Mouse (Mus musculus) midbrain, embryonic 14.5 days (tissue): Measurements from ENCODE around the gene Lig1. TPM values are rescaled to one million over a fixed set of nuclear protein-coding genes. Genes with fewer than 3 reads are reported as not detected.

ENCODE experiments used
- ATAC-seq: fragments of 200-750 bp; cut with Nextera tagmentation; 2 replicates; pipeline ENCODE4 v1.8.0; 2017; ENCODE audit warnings: moderate number of reproducible peaks, moderate library complexity; ENCODE audit not compliant: low FRiP score, low TSS enrichment
- DNase-seq: peaks from one replicate; pipeline ENCODE4 v3.0.0-alpha.2; 2015
- H3K27ac ChIP-seq: fragments of 300-500 bp; sonication (generic); replicated peaks from 2 replicates; pipeline ENCODE4 v1.5.1; 2014; ENCODE audit warnings: mild to moderate bottlenecking, low read depth, low read length, moderate library complexity
- H3K27me3 ChIP-seq: fragments of 300-500 bp; sonication (generic); 2 replicates; pipeline ENCODE4 v1.6.1; 2014; ENCODE audit warnings: low read length, control low read depth, mixed read lengths; ENCODE audit not compliant: control insufficient read depth, insufficient read depth
- H3K36me3 ChIP-seq: fragments of 300-500 bp; sonication (generic); 2 replicates; pipeline ENCODE4 v1.6.1; 2014; ENCODE audit warnings: low read length, control low read depth; ENCODE audit not compliant: control insufficient read depth, insufficient read depth
- H3K4me1 ChIP-seq: fragments of 300-500 bp; sonication (generic); 2 replicates; pipeline ENCODE4 v1.6.1; 2014; ENCODE audit warnings: mild to moderate bottlenecking, antibody characterized with exemption, low read length, control low read depth; ENCODE audit not compliant: control insufficient read depth, insufficient read depth
- H3K4me2 ChIP-seq: fragments of 300-500 bp; sonication (generic); 2 replicates; pipeline ENCODE4 v1.6.1; 2014; ENCODE audit warnings: mild to moderate bottlenecking, low read length, moderate library complexity
- H3K4me3 ChIP-seq: fragments of 300-500 bp; sonication (generic); replicated peaks from 2 replicates; pipeline ENCODE4 v1.5.1; 2014; ENCODE audit warnings: low read depth, low read length
- H3K9ac ChIP-seq: fragments of 300-500 bp; sonication (generic); replicated peaks from 2 replicates; pipeline ENCODE4 v1.6.1; 2014; ENCODE audit warnings: mild to moderate bottlenecking, low read length, moderate library complexity
- H3K9me3 ChIP-seq: fragments of 300-500 bp; sonication (generic); 2 replicates; pipeline ENCODE4 v1.6.1; 2016; ENCODE audit warnings: low read length, control low read depth, mixed read lengths; ENCODE audit not compliant: control insufficient read depth
- WGBS: fragments of 180-500 bp; shearing (Covaris S2); extraction: QIAGEN DNeasy Blood & Tissue Kit; methylation state at CpG from one replicate; pipeline ENCODE4 v1.1.7; 2014; 5-methylcytosine and 5-hydroxymethylcytosine counted together
- polyA plus RNA-seq: library from polyadenylated mRNA; unstranded; fragments of >200 nt; fragmentation: Nextera tagmentation; extraction: Ambion mirVana; gene quantifications from 2 replicates; pipeline ENCODE4 v1.2.1, GENCODE M21; 2014

The Lig1 gene
- polyA plus RNA-seq, 1 experiment from 2014 or later, result 37.4 TPM

GRCm38 (mm10) chr7:13324316-13324715 is 47.2 kb downstream of the Lig1 start, which contains the start of gene Pla2g4c:
TSS of gene Pla2g4c (plus strand) at chr7:13324655.
- Histone ChIP-seq H3K4me1 (no peaks in the 10 kb centered on the region), H3K36me3 (no peaks in the 10 kb centered on the region), H3K27ac (no peak within 1 kb of the TSS), H3K9me3 (no peaks in the 10 kb centered on the region), H3K27me3 (no peaks in the 10 kb centered on the region), H3K4me2 (no peak within 1 kb of the TSS), H3K4me3 (no peak within 1 kb of the TSS), H3K9ac (no peak within 1 kb of the TSS)
- 88% methylated on average over 2 of the region's 2 CpGs for WGBS
- ATAC-seq (no peak), DNase-seq (no peak)

GRCm38 (mm10) chr7:13330575-13330974 is 53.5 kb downstream of the Lig1 start:
- Histone ChIP-seq H3K36me3 (peaks cover 4% of the 10 kb centered on the region; the same call in 1 of the 2 replicates), H3K4me3 (no peak overlapping the region), H3K9me3 (no peaks in the 10 kb centered on the region), H3K4me2 (no peak overlapping the region), H3K27ac (no peak overlapping the region), H3K4me1 (no peaks in the 10 kb centered on the region), H3K9ac (no peak overlapping the region), H3K27me3 (no peaks in the 10 kb centered on the region)
- ATAC-seq, result no peak
- no peak for DNase-seq
- 96% methylated on average over 2 of the region's 2 CpGs for WGBS

- Histone ChIP-seq H3K9ac (no peak overlapping the region), H3K4me2 (no peak overlapping the region), H3K27ac (no peak overlapping the region), H3K9me3 (peaks cover 7% of the 10 kb centered on the region; the same call in 1 of the 2 replicates), H3K4me3 (no peak overlapping the region), H3K36me3 (peaks cover 22% of the 10 kb centered on the region), H3K4me1 (no peaks in the 10 kb centered on the region), H3K27me3 (no peaks in the 10 kb centered on the region)
- ATAC-seq, result no peak
- DNase-seq, result no peak
Measured at GRCm38 (mm10) chr7:13355943-13356342, 78.9 kb downstream of the Lig1 start.

Other genes starting within 250 kb of the Lig1 start
- 188 and 205 TPM in 2 replicates for gene Chmp2a, start 242.5 kb upstream of the Lig1 start, polyA plus RNA-seq
- gene Ube2m, start 239.0 kb upstream of the Lig1 start, polyA plus RNA-seq, result 149 and 181 TPM in 2 replicates
- gene Mzf1, start 222.5 kb upstream of the Lig1 start, polyA plus RNA-seq, result 6.1 and 7.6 TPM in 2 replicates
- 0.09 TPM in 1 of 2 replicates, not detected in the other for gene Vmn1r85, start 182.1 kb upstream of the Lig1 start, polyA plus RNA-seq
- gene Vmn1r86, start 157.4 kb upstream of the Lig1 start, polyA plus RNA-seq, result not detected in 2 replicates
- not detected in 2 replicates for gene Vmn1r87, start 137.1 kb upstream of the Lig1 start, polyA plus RNA-seq
- gene Vmn1r88, start 117.7 kb upstream of the Lig1 start, polyA plus RNA-seq, result not detected in 2 replicates
- not detected in 2 replicates for gene Vmn1r89, start 64.3 kb upstream of the Lig1 start, polyA plus RNA-seq
- 5.4 and 7.0 TPM in 2 replicates for gene Zswim9, start 1.4 kb downstream of the Lig1 start, polyA plus RNA-seq
- gene Pla2g4c, start 47.4 kb downstream of the Lig1 start, polyA plus RNA-seq, result 0.51 and 1.5 TPM in 2 replicates
- gene Cabp5, start 120.8 kb downstream of the Lig1 start, polyA plus RNA-seq, result not detected in 2 replicates
- gene Bsph1, start 173.6 kb downstream of the Lig1 start, polyA plus RNA-seq, result not detected in 2 replicates